In genomic region chr17:45523263-45523662, GRCm38 (mm10) we compare ENCODE assay signal across 9 mouse cellular contexts. TPM values are rescaled to one million over a fixed set of nuclear protein-coding genes. Genes with fewer than 3 reads are reported as not detected.
A peak's percentile ranks its signal among the peaks of the same experiment; 100 is the strongest.
DNase-seq lines count a peak whose midpoint lies in the region; ATAC-seq and TF ChIP-seq lines count a peak whose summit lies in the region.
"Had no signal": no experiment of that assay in that cellular context is flagged by ENCODE, and none has a peak within 500 bp of the region (broad histone marks: within the 10 kb centered on the region; RNA-seq: fewer than 3 reads in every experiment).

Tcte1 (plus strand) TSS chr17:45523434.

- TF ChIP-seq CTCF in intestine, postnatal 0 days (IDR thresholded peaks at IDR 0.05; ENCODE audit: low read depth) = no peak

- no peaks in the 10 kb centered on the region for H3K9me3 ChIP-seq in heart, embryonic 11.5 days (replicated peaks; ENCODE audit: control insufficient read depth, low read length)
- no peaks in the 10 kb centered on the region for H3K9me3 ChIP-seq in intestine, postnatal 0 days (ENCODE audit: control insufficient read depth)
- no peaks in the 10 kb centered on the region for H3K9me3 ChIP-seq in midbrain, embryonic 14.5 days (ENCODE audit: control insufficient read depth, low read length)

- DNase-seq in heart, postnatal 4 days = no peak
- DNase-seq in embryo, embryonic 11.5 days (ENCODE audit: low read depth, low spot score) = peak; percentile 50
- peak; percentile 87 for DNase-seq in midbrain, embryonic 14.5 days
- DNase-seq in layer of hippocampus, adult 18-20 months (ENCODE audit: low spot score in 2 of 2) = no peak
- DNase-seq in spleen, adult 18-20 months = no peak
- no peak for DNase-seq in kidney, adult 18-20 months

- H3K36me3 ChIP-seq in heart, embryonic 11.5 days (ENCODE audit: control insufficient read depth, insufficient read depth, low read length) = no peaks in the 10 kb centered on the region
- H3K36me3 ChIP-seq in intestine, postnatal 0 days (ENCODE audit: control insufficient read depth, insufficient read depth) = peaks cover 6% of the 10 kb centered on the region; the same call in 1 of the 2 replicates
- peaks cover 17% of the 10 kb centered on the region for H3K36me3 ChIP-seq in midbrain, embryonic 14.5 days (ENCODE audit: control insufficient read depth, insufficient read depth, low read length)

- peaks cover 14% of the 10 kb centered on the region for H3K27me3 ChIP-seq in heart, embryonic 11.5 days (ENCODE audit: control insufficient read depth, insufficient read depth, low read length)
- H3K27me3 ChIP-seq in intestine, postnatal 0 days (replicated peaks; ENCODE audit: control insufficient read depth, insufficient read depth, low read length) = peaks cover 9% of the 10 kb centered on the region; the same call in 1 of the 2 replicates
- peaks cover 5% of the 10 kb centered on the region; the same call in 1 of the 2 replicates for H3K27me3 ChIP-seq in midbrain, embryonic 14.5 days (ENCODE audit: control insufficient read depth, insufficient read depth, low read length)

- 0 out of 2 replicates have a peak, but pooled peaks have one; percentile 29 for ATAC-seq in heart, embryonic 11.5 days (replicated peaks; ENCODE audit: insufficient number of reproducible peaks, low FRiP score, low TSS enrichment)
- ATAC-seq in intestine, postnatal 0 days = no peak
- ATAC-seq in midbrain, embryonic 14.5 days (ENCODE audit: low FRiP score, low TSS enrichment) = peak; percentile 75

- peak within 1 kb of the TSS; percentile 85 for H3K4me2 ChIP-seq in heart, embryonic 11.5 days
- peak within 1 kb of the TSS; percentile 55 for H3K4me2 ChIP-seq in intestine, postnatal 0 days (replicated peaks; ENCODE audit: low read depth)
- peak within 1 kb of the TSS; percentile 82 for H3K4me2 ChIP-seq in midbrain, embryonic 14.5 days (ENCODE audit: low read length)

- peaks cover 20% of the 10 kb centered on the region for H3K4me1 ChIP-seq in heart, embryonic 11.5 days (ENCODE audit: control insufficient read depth, insufficient read depth, low read length)
- no peaks in the 10 kb centered on the region for H3K4me1 ChIP-seq in intestine, postnatal 0 days (replicated peaks; ENCODE audit: control insufficient read depth, insufficient read depth, low read length)
- H3K4me1 ChIP-seq in midbrain, embryonic 14.5 days (ENCODE audit: control insufficient read depth, insufficient read depth, low read length) = peaks cover 12% of the 10 kb centered on the region; the same call in 1 of the 2 replicates

- WGBS in heart, embryonic 11.5 days (ENCODE audit: insufficient replicate concordance) = under 1% methylated on average over 21 of the region's 21 CpGs
- under 1% methylated on average over 20 of the region's 21 CpGs for WGBS in intestine, postnatal 0 days
- WGBS in midbrain, embryonic 14.5 days = under 1% methylated on average over 21 of the region's 21 CpGs

- peak within 1 kb of the TSS; percentile 65 for H3K9ac ChIP-seq in heart, embryonic 11.5 days (ENCODE audit: low read depth, low read length)
- no peak within 1 kb of the TSS for H3K9ac ChIP-seq in intestine, postnatal 0 days (ENCODE audit: low read depth, low read length)
- peak within 1 kb of the TSS; percentile 55 for H3K9ac ChIP-seq in midbrain, embryonic 14.5 days (replicated peaks; ENCODE audit: low read length)

- H3K4me3 ChIP-seq in heart, embryonic 11.5 days (ENCODE audit: low read depth, low read length) = peak within 1 kb of the TSS; percentile 47
- H3K4me3 ChIP-seq in intestine, postnatal 0 days (ENCODE audit: low read depth, low read length) = peak within 1 kb of the TSS; percentile 14
- peak within 1 kb of the TSS; percentile 36 for H3K4me3 ChIP-seq in midbrain, embryonic 14.5 days (replicated peaks; ENCODE audit: low read depth, low read length)

- H3K27ac ChIP-seq in heart, embryonic 11.5 days (ENCODE audit: low read depth, low read length) = no peak within 1 kb of the TSS
- no peak within 1 kb of the TSS for H3K27ac ChIP-seq in intestine, postnatal 0 days (ENCODE audit: low read depth, low read length)
- no peak within 1 kb of the TSS for H3K27ac ChIP-seq in midbrain, embryonic 14.5 days (replicated peaks; ENCODE audit: low read depth, low read length)

RNA-seq across cellular contexts. Expression of gene Tcte1, which starts in this region (rescaled TPM):
- 0.13 and 0.23 TPM in 2 replicates for polyA plus RNA-seq in heart, embryonic 11.5 days (2014; fragmentation: Nextera tagmentation; extraction: Ambion mirVana)
- not detected for total RNA-seq in heart, postnatal 4 days (2021)
- polyA plus RNA-seq in intestine, postnatal 0 days (2015; fragmentation: Nextera tagmentation; extraction: Ambion mirVana) = not detected in 2 replicates
- polyA plus RNA-seq in midbrain, embryonic 14.5 days (2014; fragmentation: Nextera tagmentation; extraction: Ambion mirVana) = 3.0 and 5.8 TPM in 2 replicates
- 1 to 10 TPM in 1 of 2 experiments, under 1 TPM in 1; 0.91 to 1.6 TPM for total RNA-seq in layer of hippocampus, adult 18-20 months (2021)
- polyA plus RNA-seq: C2C12 had no signal

Comparison
In these comparisons a context has a peak if more than half of its experiments do, and no peak if none do; other contexts are left out.
1. Peak in ATAC-seq, H3K4me3 ChIP-seq, H3K9ac ChIP-seq and H3K4me2 ChIP-seq in heart, embryonic 11.5 days; RNA of the gene not detected or under 1 TPM.
2. DNase-seq: peak in embryo, embryonic 11.5 days (single experiment) and midbrain, embryonic 14.5 days (single experiment); none in heart, postnatal 4 days (single experiment), layer of hippocampus, adult 18-20 months (0 of 2), spleen, adult 18-20 months (0 of 2) and kidney, adult 18-20 months (single experiment).
3. Peak in every context shown above with its lines, with median percentiles within 50 percentile points of each other: H3K4me2 ChIP-seq and H3K4me3 ChIP-seq.